Mouse (Mus musculus): ENCODE results near the gene Ccsap. TPM values are rescaled to one million over a fixed set of nuclear protein-coding genes. Genes with fewer than 3 reads are reported as not detected.

The Ccsap gene
- total RNA-seq (2023) = 10 to 100 TPM; 14.2 to 17.0 TPM

GRCm38 (mm10) chr8:123859648-123860259, at the start of gene Ccsap:
Gene Ccsap, minus strand, starts transcription at chr8:123860209.

GRCm38 (mm10) chr8:123894502-123895097, 34.6 kb upstream of the Ccsap start, which contains the start of gene Acta1:
Gene Acta1, minus strand, starts transcription at chr8:123894751.

GRCm38 (mm10) chr8:123805718-123806373, 54.2 kb downstream of the Ccsap start, which contains the start of gene Rab4a:
Gene Rab4a, plus strand, starts transcription at chr8:123805985.

Other genes starting within 250 kb of the Ccsap start
- not detected for gene Rhou, start 206.3 kb downstream of the Ccsap start, total RNA-seq (2023)
- gene Rab4a, start 54.2 kb downstream of the Ccsap start, total RNA-seq (2023) = not detected
- gene Acta1, start 34.5 kb upstream of the Ccsap start, total RNA-seq (2023) = not detected
- gene Nup133, start 89.1 kb upstream of the Ccsap start, total RNA-seq (2023) = 10 to 100 TPM; 28.9 to 34.5 TPM
- 10 to 100 TPM; 15.2 to 16.0 TPM for gene Abcb10, start 122.9 kb upstream of the Ccsap start, total RNA-seq (2023)
- gene Taf5l, start 161.2 kb upstream of the Ccsap start, total RNA-seq (2023) = 10 to 100 TPM; 56.9 to 58.9 TPM
- gene Urb2, start 161.3 kb upstream of the Ccsap start, total RNA-seq (2023) = 10 to 100 TPM; 22.1 to 22.9 TPM

Data from B cell, adult 67 days (primary cell).